Mouse (Mus musculus) lung, postnatal 0 days (tissue): ENCODE data around the gene Xpr1.

Source experiments
- CTCF ChIP-seq: IDR thresholded peaks from 2 replicates; pipeline ENCODE4 v1.5.1; 2016; ENCODE audit warnings: antibody characterized with exemption, mild to moderate bottlenecking
- EP300 ChIP-seq: IDR thresholded peaks from 2 replicates; pipeline ENCODE4 v1.6.1; 2016; ENCODE audit warnings: antibody characterized with exemption, mild to moderate bottlenecking, control low read depth

GRCm38 (mm10) chr1:155462582-155462981 is 45.4 kb upstream of the Xpr1 start:
- TF ChIP-seq CTCF (no peak), EP300 (no peak)
